Mouse (Mus musculus) cerebellum, adult 8-10 months (tissue): ENCODE data around the gene Cryge.

ENCODE experiments used
- DNase-seq: peaks from one replicate; pipeline ENCODE4 v3.0.0; 2022

Gene Cryge

DNA sequence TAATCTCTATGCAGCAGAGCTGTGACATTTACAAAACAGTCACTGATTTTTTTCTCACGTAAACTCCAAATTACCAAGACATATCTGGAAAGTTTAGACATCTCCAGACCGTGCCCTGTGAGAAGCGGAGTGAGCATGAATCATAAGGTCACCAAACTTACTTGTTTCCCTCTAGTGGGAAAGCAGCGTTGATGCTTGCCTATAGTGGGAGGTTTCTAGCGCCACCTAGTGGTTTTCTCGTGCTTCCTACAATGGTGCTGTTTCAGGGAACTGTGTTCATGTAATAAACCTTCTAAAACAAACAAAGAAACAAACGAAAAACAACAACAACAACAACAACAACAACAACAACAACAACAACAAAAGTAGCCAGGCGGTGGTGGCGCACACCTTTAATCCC is 40.8 kb downstream of the Cryge start:
- DNase-seq, result peak; percentile 59

DNA sequence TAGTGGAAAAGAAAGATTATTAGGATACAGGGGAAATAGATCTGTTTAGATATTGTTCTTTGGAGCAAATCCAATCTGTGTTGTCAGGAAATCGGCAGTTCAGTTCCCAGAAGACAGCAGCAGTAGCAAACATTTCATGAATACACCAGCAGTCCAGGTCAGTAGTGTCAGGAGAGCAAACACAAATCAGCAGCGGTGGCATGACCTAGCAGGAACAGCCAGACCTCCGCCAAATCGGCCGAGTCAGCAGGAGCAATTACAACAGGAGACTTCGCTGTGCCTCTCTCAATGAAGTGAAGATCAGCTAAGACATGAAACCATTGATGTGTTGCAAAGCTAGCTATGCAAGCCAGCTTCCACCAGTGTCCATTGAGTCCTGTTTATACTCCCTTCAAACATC is 45.4 kb downstream of the Cryge start:
- DNase-seq, result no peak

DNA sequence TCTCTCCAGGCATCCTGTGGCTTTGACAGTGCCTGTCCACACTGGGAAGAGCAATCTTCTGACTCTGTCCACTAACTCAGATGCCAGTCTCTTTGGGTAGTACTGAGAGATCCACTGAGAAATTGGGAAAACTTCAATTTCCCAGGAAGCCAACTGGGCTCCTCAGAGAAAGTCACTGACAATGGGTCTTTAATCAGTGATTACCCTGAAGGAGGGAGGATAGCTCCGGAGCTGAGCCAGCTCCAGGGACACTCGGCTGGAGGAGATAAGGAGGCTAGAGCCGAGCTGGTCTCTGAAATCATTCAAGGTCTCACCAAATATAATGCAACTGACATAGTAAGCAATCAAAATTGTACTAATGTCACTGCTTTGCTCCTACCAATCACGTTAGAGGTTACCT is 46.4 kb downstream of the Cryge start:
- no peak for DNase-seq
